Comparison of ENCODE assay signal across 2 mouse cellular contexts in the genomic region with DNA sequence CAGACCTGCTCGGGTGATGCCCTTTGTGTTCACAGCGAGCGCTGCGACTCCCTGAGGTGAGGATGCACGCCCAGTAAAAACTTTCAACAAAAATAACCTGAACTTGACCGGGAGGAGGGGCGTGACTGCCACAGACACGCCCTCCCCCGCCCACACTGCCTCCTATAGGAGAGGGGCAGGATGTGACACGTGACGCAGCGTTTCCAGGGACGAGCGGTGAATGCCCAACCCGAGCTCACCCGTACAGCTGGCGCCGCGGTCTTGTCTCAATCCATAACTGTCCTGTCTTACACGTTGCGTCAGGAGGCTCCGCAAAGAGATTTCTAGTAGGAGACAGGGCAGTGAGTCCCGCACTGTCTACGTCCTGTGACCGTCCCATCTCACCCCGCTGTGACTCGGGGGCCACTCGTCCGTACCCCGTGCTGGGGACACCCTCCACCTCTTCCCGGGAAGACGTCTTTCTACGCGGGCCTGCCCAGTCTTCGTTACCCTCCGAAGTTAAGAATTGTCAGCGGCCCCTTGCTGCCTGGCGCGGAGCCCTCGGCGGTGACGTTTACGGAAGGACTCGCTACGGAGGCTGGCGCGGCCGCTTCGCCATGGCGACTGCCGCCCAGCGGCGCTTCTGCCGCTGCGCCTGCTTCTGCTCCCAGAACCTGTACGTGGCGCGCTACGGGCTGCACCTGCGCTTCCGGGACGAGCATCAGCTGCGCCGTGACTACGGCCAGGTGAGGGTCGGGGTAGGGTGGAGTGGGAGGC.
TF ChIP-seq lines count a peak whose summit lies in the region.

Ogfod2 (plus strand) TSS at position 556 of the 756 bp plus-strand sequence.

TF ChIP-seq in C2C12, 6 proteins besides CTCF, POLR2A, EP300 and RAD21 (continued from another document):
- TF ChIP-seq MYOD1 (IDR thresholded peaks at IDR 0.05; ENCODE audit: control insufficient read depth, insufficient read length, low read depth), result no peak

TF ChIP-seq in myocyte, 11 proteins besides CTCF, POLR2A, EP300 and RAD21 (continued from another document):
- peak; percentile 45 for TF ChIP-seq POLR2AphosphoS2 (IDR thresholded peaks at IDR 0.05; ENCODE audit: insufficient read length, low read depth)
- TF ChIP-seq REST (IDR thresholded peaks at IDR 0.05; ENCODE audit: insufficient read depth, insufficient read length), result no peak
- TF ChIP-seq MYOD1 (IDR thresholded peaks at IDR 0.05; ENCODE audit: control insufficient read depth in 1 of 3, insufficient read length in 2 of 3, low read depth in 2 of 3), result peak in 2 of 3 experiments; percentile 7 to 57
- no peak for TF ChIP-seq MAX (IDR thresholded peaks at IDR 0.05; ENCODE audit: low read depth)
- peak; percentile 97 for TF ChIP-seq USF1 (IDR thresholded peaks at IDR 0.05; ENCODE audit: low read depth)
- TF ChIP-seq TCF12 (IDR thresholded peaks at IDR 0.05; ENCODE audit: insufficient read depth, poor library complexity, severe bottlenecking), result no peak
